Mouse (Mus musculus): ENCODE data around the gene Fam83f. TPM values are rescaled to one million over a fixed set of nuclear protein-coding genes. Genes with fewer than 3 reads are reported as not detected.

Fam83f gene
- total and polyA plus RNA-seq, 3 experiments = not detected

DNA sequence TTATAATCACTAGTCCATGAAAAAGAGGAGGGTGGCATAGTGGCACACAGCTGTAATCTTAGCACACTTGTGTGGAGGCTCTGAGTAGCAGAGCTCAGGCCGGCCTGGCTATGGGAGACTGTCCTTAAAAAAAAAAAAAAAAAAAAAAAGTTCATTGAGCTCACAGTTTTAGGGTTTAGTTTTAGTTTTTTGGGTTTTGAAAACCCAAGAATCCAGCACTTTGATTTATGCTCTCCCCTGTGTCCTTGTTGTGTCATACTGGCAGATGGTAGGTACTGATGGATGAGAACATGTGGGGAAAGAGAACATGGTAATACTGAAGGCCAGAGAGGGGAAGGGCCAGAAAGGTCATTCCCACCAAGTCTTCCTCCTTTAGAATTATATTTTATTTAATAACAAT is 59.4 kb downstream of the Fam83f start:
- H3K4me1 ChIP-seq (ENCODE audit: control insufficient read depth in 1 of 2, insufficient read depth in 2 of 2, low read length in 2 of 2) = peaks cover 5 to 16% of the 10 kb centered on the region in 2 experiments
- TF ChIP-seq SMC3 (IDR thresholded peaks at IDR 0.05; ENCODE audit: low read depth, low read length) (no peak), ETS1 (IDR thresholded peaks at IDR 0.05; ENCODE audit: low read depth, low read length) (no peak), BHLHE40 (IDR thresholded peaks at IDR 0.05; ENCODE audit: borderline replicate concordance, low read depth, low read length) (no peak), GATA1 (IDR thresholded peaks at IDR 0.05; ENCODE audit: low read depth, low read length) (no peak), TCF12 (IDR thresholded peaks at IDR 0.05; ENCODE audit: low read depth, low read length) (no peak), CTCF (IDR thresholded peaks at IDR 0.05 in 2 of 3, conservative IDR thresholded peaks at IDR 0.05 in 1 of 3; ENCODE audit: control insufficient read depth in 1 of 3, insufficient read depth in 1 of 3, low read depth in 2 of 3, low read length in 3 of 3, poor library complexity in 1 of 3, severe bottlenecking in 1 of 3) (no peak), RAD21 (IDR thresholded peaks at IDR 0.05; ENCODE audit: low read depth, low read length) (no peak), POLR2AphosphoS2 (IDR thresholded peaks at IDR 0.05; ENCODE audit: low read length) (no peak), MYB (IDR thresholded peaks at IDR 0.05; ENCODE audit: low read depth, low read length) (no peak), ZC3H11A (IDR thresholded peaks at IDR 0.05; ENCODE audit: low read depth, low read length) (no peak), ZKSCAN1 (IDR thresholded peaks at IDR 0.05; ENCODE audit: low read depth, low read length) (no peak), RCOR1 (IDR thresholded peaks at IDR 0.05; ENCODE audit: low read depth, low read length) (no peak), USF1 (IDR thresholded peaks at IDR 0.05; ENCODE audit: low read depth, low read length) (no peak), MXI1 (IDR thresholded peaks at IDR 0.05; ENCODE audit: low read depth, low read length) (no peak), KAT2A (conservative IDR thresholded peaks at IDR 0.05; ENCODE audit: low read depth, low read length) (no peak)
- H3K27me3 ChIP-seq (ENCODE audit: control insufficient read depth in 1 of 2, insufficient read depth in 2 of 2, low read length in 2 of 2) = no peaks in the 10 kb centered on the region
- H3K4me3 ChIP-seq (ENCODE audit: control insufficient read depth in 1 of 2, insufficient read depth in 1 of 2, low read depth in 2 of 2, low read length in 2 of 2) = no peak overlapping the region
- no peak for DNase-seq (ENCODE audit: low read depth, low spot score)
- no peaks in the 10 kb centered on the region for H3K79me2 ChIP-seq (ENCODE audit: control insufficient read depth, insufficient read depth, low read length, poor library complexity)
- H3K27ac ChIP-seq (ENCODE audit: control insufficient read depth, low read depth, low read length) = no peak overlapping the region
- no peaks in the 10 kb centered on the region for H3K9me3 ChIP-seq (replicated peaks; ENCODE audit: insufficient read depth, low read length)
- H3K36me3 ChIP-seq (ENCODE audit: control insufficient read depth in 1 of 2, insufficient read depth in 2 of 2, low read length in 2 of 2) = peaks cover 0 to 16% of the 10 kb centered on the region in 2 experiments; a peak in 2 of 4 replicates
- H3K9ac ChIP-seq (ENCODE audit: control insufficient read depth, low read depth, low read length, poor library complexity, severe bottlenecking) = no peak overlapping the region

DNA sequence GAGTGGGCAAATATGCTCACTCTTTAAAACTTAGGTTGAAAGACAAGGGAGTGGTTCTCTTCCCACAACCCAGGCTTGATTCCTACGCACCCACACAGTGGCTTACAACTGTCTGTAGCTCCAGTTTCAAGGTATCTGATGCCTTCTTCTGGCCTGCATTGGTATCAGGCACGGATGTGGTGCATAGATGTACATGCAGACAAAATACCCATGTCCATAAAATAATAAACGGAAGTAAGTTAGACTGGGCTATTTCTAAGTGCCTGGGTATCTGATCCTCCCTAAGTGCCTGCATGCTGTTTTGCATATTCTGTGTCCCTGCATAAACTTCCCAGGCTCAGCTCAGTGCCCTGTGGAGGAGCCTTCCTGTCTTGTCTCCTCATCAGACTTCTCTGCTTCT is 59.9 kb downstream of the Fam83f start:
- H3K4me3 ChIP-seq (ENCODE audit: control insufficient read depth in 1 of 2, insufficient read depth in 1 of 2, low read depth in 2 of 2, low read length in 2 of 2) = no peak overlapping the region
- no peak overlapping the region for H3K27ac ChIP-seq (ENCODE audit: control insufficient read depth, low read depth, low read length)
- H3K79me2 ChIP-seq (ENCODE audit: control insufficient read depth, insufficient read depth, low read length, poor library complexity) = no peaks in the 10 kb centered on the region
- DNase-seq (ENCODE audit: low read depth, low spot score) = peak; percentile 51
- H3K4me1 ChIP-seq (ENCODE audit: control insufficient read depth in 1 of 2, insufficient read depth in 2 of 2, low read length in 2 of 2) = peaks cover 5 to 16% of the 10 kb centered on the region in 2 experiments
- H3K27me3 ChIP-seq (ENCODE audit: control insufficient read depth in 1 of 2, insufficient read depth in 2 of 2, low read length in 2 of 2) = no peaks in the 10 kb centered on the region
- H3K9ac ChIP-seq (ENCODE audit: control insufficient read depth, low read depth, low read length, poor library complexity, severe bottlenecking) = no peak overlapping the region
- H3K9me3 ChIP-seq (replicated peaks; ENCODE audit: insufficient read depth, low read length) = no peaks in the 10 kb centered on the region
- peaks cover 0 to 16% of the 10 kb centered on the region in 2 experiments; a peak in 2 of 4 replicates for H3K36me3 ChIP-seq (ENCODE audit: control insufficient read depth in 1 of 2, insufficient read depth in 2 of 2, low read length in 2 of 2)
- TF ChIP-seq UBTF (IDR thresholded peaks at IDR 0.05; ENCODE audit: borderline replicate concordance, insufficient read depth, low read depth, low read length) (no peak), TBP (IDR thresholded peaks at IDR 0.05; ENCODE audit: low read depth, low read length) (no peak), GABPA (IDR thresholded peaks at IDR 0.05; ENCODE audit: low read depth, low read length) (no peak), EP300 (IDR thresholded peaks at IDR 0.05; ENCODE audit: low read depth in 1 of 2, low read length in 2 of 2) (peak in 1 of 2 experiments; percentile 52; a peak in 2 of 4 replicates), TCF12 (IDR thresholded peaks at IDR 0.05; ENCODE audit: low read depth, low read length) (no peak), NELFE (IDR thresholded peaks at IDR 0.05; ENCODE audit: low read depth, low read length) (no peak), RCOR1 (IDR thresholded peaks at IDR 0.05; ENCODE audit: low read depth, low read length) (0 out of 2 replicates have a peak, but pooled peaks have one; percentile 5), SIN3A (IDR thresholded peaks at IDR 0.05; ENCODE audit: low read length) (no peak), E2F4 (IDR thresholded peaks at IDR 0.05; ENCODE audit: borderline replicate concordance, low read depth, low read length) (no peak), MXI1 (IDR thresholded peaks at IDR 0.05; ENCODE audit: low read depth, low read length) (peak; percentile 30; the same call in 1 of the 2 replicates), MAX (IDR thresholded peaks at IDR 0.05; ENCODE audit: low read length) (no peak), CHD2 (IDR thresholded peaks at IDR 0.05; ENCODE audit: low read length) (no peak), GATA1 (IDR thresholded peaks at IDR 0.05; ENCODE audit: low read depth, low read length) (0 out of 2 replicates have a peak, but pooled peaks have one; percentile 26), USF2 (IDR thresholded peaks at IDR 0.05; ENCODE audit: borderline replicate concordance in 1 of 2, insufficient read depth in 1 of 2, low read depth in 1 of 2, low read length in 2 of 2) (no peak), ZNF384 (IDR thresholded peaks at IDR 0.05; ENCODE audit: low read depth, low read length) (no peak), POLR2AphosphoS5 (IDR thresholded peaks at IDR 0.05; ENCODE audit: borderline replicate concordance, low read depth, low read length) (no peak), TAL1 (IDR thresholded peaks at IDR 0.05; ENCODE audit: low read length) (0 out of 2 replicates have a peak, but pooled peaks have one; percentile 9), MAZ (IDR thresholded peaks at IDR 0.05; ENCODE audit: low read depth, low read length) (no peak), ZC3H11A (IDR thresholded peaks at IDR 0.05; ENCODE audit: low read depth, low read length) (no peak), USF1 (IDR thresholded peaks at IDR 0.05; ENCODE audit: low read depth, low read length) (no peak), NRF1 (IDR thresholded peaks at IDR 0.05; ENCODE audit: insufficient read depth, low read depth, low read length, poor library complexity, severe bottlenecking) (no peak), JUND (IDR thresholded peaks at IDR 0.05; ENCODE audit: low read depth, low read length) (no peak), ETS1 (IDR thresholded peaks at IDR 0.05; ENCODE audit: low read depth, low read length) (0 out of 2 replicates have a peak, but pooled peaks have one; percentile 23)

All from MEL (cell line).